Mouse (Mus musculus): ENCODE results near the gene Ptger2. TPM values are rescaled to one million over a fixed set of nuclear protein-coding genes. Genes with fewer than 3 reads are reported as not detected.

Gene Ptger2
- polyA plus RNA-seq, 1 experiment from 2014 or later, result not detected

MicroRNA genes within 50 kb of the gene (microRNA counts, 519-probe panel; counts per million panel counts)
- microRNA mmu-miR-327, result 341 counts per million, percentile 65 among the panel's probes with 10 or more counts

Small RNA genes lying within 50 kb of the gene (microRNA-seq; reads per million reads assigned to microRNA genes)
- gene Mir327, result not detected

Other genes with a start within 250 kb of the Ptger2 start
- gene Gm8267, start 237.9 kb upstream of the Ptger2 start, polyA plus RNA-seq (2016; fragmentation: Nextera tagmentation; extraction: Ambion mirVana), result not detected in 2 replicates
- gene Ptgdr, start 128.8 kb upstream of the Ptger2 start, polyA plus RNA-seq (2016; fragmentation: Nextera tagmentation; extraction: Ambion mirVana), result not detected in 2 replicates
- gene Gpr137c, start 231.5 kb downstream of the Ptger2 start, polyA plus RNA-seq (2016; fragmentation: Nextera tagmentation; extraction: Ambion mirVana), result 3.3 and 4.5 TPM in 2 replicates
- 13.2 and 14.0 TPM in 2 replicates for gene Txndc16, start 232.1 kb downstream of the Ptger2 start, polyA plus RNA-seq (2016; fragmentation: Nextera tagmentation; extraction: Ambion mirVana)

All from forebrain, embryonic 10.5 days (tissue).